Mouse (Mus musculus): ENCODE data around the gene Cngb1.

The Cngb1 gene

GRCm38 (mm10) chr8:95191497-95192175 is 114.7 kb downstream of the Cngb1 start:
- DNase-seq: no peak
